Mouse (Mus musculus) kidney, postnatal 0 days (tissue): ENCODE measurements around the gene Izumo1r. TPM values are rescaled to one million over a fixed set of nuclear protein-coding genes. Genes with fewer than 3 reads are reported as not detected.

Source experiments
- ATAC-seq: fragments of 200-750 bp; cut with Nextera tagmentation; replicated peaks from 2 replicates; pipeline ENCODE4 v1.8.0; 2017; ENCODE audit warnings: low read depth, moderate number of reproducible peaks, moderate TSS enrichment, moderate library complexity; ENCODE audit not compliant: low FRiP score
- DNase-seq: peaks from one replicate; pipeline ENCODE4 v3.0.0-alpha.2; 2016; ENCODE audit warnings: low spot score
- H3K27ac ChIP-seq: fragments of 300-500 bp; sonication (generic); 2 replicates; pipeline ENCODE4 v1.5.1; 2014; ENCODE audit warnings: mild to moderate bottlenecking
- H3K27me3 ChIP-seq: fragments of 300-500 bp; sonication (generic); 2 replicates; pipeline ENCODE4 v1.6.1; 2014; ENCODE audit warnings: low read length, mixed read lengths; ENCODE audit not compliant: insufficient read depth
- H3K36me3 ChIP-seq: fragments of 300-500 bp; sonication (generic); 2 replicates; pipeline ENCODE4 v1.6.1; 2014; ENCODE audit warnings: low read length, mixed read lengths; ENCODE audit not compliant: insufficient read depth
- H3K4me1 ChIP-seq: fragments of 300-500 bp; sonication (generic); replicated peaks from 2 replicates; pipeline ENCODE4 v1.6.1; 2014; ENCODE audit warnings: antibody characterized with exemption, low read length, mixed read lengths; ENCODE audit not compliant: insufficient read depth
- H3K4me2 ChIP-seq: fragments of 300-500 bp; sonication (generic); 2 replicates; pipeline ENCODE4 v1.6.1; 2014; ENCODE audit warnings: mild to moderate bottlenecking, low read length, moderate library complexity, mixed read lengths
- H3K4me3 ChIP-seq: fragments of 300-500 bp; sonication (generic); replicated peaks from 2 replicates; pipeline ENCODE4 v1.5.1; 2014; ENCODE audit warnings: low read depth, low read length
- H3K9ac ChIP-seq: fragments of 300-500 bp; sonication (generic); 2 replicates; pipeline ENCODE4 v1.6.1; 2014; ENCODE audit warnings: low read depth, low read length
- H3K9me3 ChIP-seq: fragments of 300-500 bp; sonication (generic); replicated peaks from 2 replicates; pipeline ENCODE4 v1.6.1; 2016; ENCODE audit warnings: low read length, inconsistent platforms, mixed read lengths
- CTCF ChIP-seq: IDR thresholded peaks from 2 replicates; pipeline ENCODE4 v1.5.1; 2016; ENCODE audit warnings: antibody characterized with exemption, low read depth, mild to moderate bottlenecking, moderate library complexity
- WGBS: fragments of 180-500 bp; shearing (Covaris S2); extraction: QIAGEN DNeasy Blood & Tissue Kit; methylation state at CpG from one replicate; pipeline ENCODE4 v1.1.7; 2014; 5-methylcytosine and 5-hydroxymethylcytosine counted together
- polyA plus RNA-seq: library from polyadenylated mRNA; unstranded; fragments of >200 nt; fragmentation: Nextera tagmentation; extraction: Ambion mirVana; gene quantifications from 2 replicates; pipeline ENCODE4 v1.2.1, GENCODE M21; 2015

Izumo1r gene
- polyA plus RNA-seq, 1 experiment from 2014 or later, result 0.20 TPM

- ATAC-seq (peak; percentile 22; the same call in 1 of the 2 replicates), DNase-seq (no peak)
- no peaks in the 10 kb centered on the region for H3K27me3 ChIP-seq
- 0 out of 2 replicates have a peak, but pooled peaks cover 2% of the 10 kb centered on the region for H3K4me1 ChIP-seq
- no peak overlapping the region for H3K9ac ChIP-seq
- H3K4me3 ChIP-seq, result no peak overlapping the region
- 55% methylated on average over 7 of the region's 7 CpGs for WGBS
- H3K9me3 ChIP-seq, result no peaks in the 10 kb centered on the region
- no peak overlapping the region for H3K27ac ChIP-seq
- H3K4me2 ChIP-seq, result no peak overlapping the region
- TF ChIP-seq CTCF, result no peak
- no peaks in the 10 kb centered on the region for H3K36me3 ChIP-seq
Measured at GRCm38 (mm10) chr9:14901757-14902156, 2.0 kb downstream of the Izumo1r start.

DNA sequence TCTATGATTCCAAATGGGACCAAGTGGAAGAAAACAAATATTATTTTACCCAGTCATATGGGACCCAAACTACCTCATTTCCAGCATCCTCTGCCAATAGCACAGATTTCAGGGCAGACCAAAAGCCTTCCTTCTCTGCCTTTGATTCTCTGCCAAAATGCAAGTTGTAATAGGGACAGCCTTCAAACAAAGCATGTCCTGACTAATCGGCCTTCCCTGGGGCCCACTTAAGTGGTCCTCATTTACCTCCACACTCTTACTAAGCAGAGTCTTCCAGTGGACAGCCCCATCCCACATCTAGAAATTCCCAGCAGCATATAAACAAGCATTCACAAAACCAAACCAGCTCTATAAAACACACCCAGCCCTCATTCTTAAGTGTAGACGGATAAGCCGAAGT lies 6.6 kb downstream of the Izumo1r start:
- no peak for ATAC-seq
- Histone ChIP-seq H3K4me1 (no peaks in the 10 kb centered on the region), H3K36me3 (no peaks in the 10 kb centered on the region), H3K9ac (no peak overlapping the region), H3K4me2 (no peak overlapping the region), H3K27ac (no peak overlapping the region), H3K27me3 (no peaks in the 10 kb centered on the region), H3K9me3 (no peaks in the 10 kb centered on the region), H3K4me3 (no peak overlapping the region)
- DNase-seq, result no peak
- no peak for TF ChIP-seq CTCF
- WGBS, result 71% methylated on average over 3 of the region's 3 CpGs

DNA sequence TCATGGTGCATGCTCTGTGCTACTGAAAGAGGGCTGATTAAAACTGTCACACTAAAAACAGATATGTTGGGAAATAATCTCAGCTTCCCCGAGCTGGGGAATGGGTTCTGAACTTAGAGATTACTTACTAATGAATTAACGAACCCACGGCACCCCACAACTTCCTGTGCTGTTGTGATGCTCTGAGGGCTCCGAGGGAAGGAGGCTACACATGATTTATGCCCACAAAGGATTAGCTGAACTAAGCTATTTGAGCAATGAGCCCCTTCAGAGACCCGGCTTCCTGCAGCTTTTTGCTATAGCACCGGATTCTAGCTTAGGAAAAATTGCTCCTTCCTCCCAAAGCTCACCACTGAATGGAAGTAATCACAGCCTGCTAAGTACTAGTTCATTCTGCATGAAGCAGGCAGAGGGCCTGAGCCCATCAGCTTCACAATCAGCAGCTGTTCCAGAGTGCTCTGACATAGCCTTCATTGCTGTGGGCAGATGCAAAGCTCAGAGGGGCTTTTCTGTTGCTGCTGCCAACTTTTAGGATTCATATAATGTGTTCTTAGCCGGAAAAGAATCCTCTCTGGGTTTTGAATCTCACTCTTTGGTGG lies 8.4 kb downstream of the Izumo1r start:
- Histone ChIP-seq H3K27ac (no peak overlapping the region), H3K4me2 (no peak overlapping the region), H3K9me3 (no peaks in the 10 kb centered on the region), H3K36me3 (no peaks in the 10 kb centered on the region), H3K27me3 (no peaks in the 10 kb centered on the region), H3K4me1 (no peaks in the 10 kb centered on the region), H3K9ac (no peak overlapping the region), H3K4me3 (no peak overlapping the region)
- WGBS, result 27% methylated on average over 7 of the region's 7 CpGs
- no peak for TF ChIP-seq CTCF
- DNase-seq (peak; percentile 31), ATAC-seq (no peak)

DNA sequence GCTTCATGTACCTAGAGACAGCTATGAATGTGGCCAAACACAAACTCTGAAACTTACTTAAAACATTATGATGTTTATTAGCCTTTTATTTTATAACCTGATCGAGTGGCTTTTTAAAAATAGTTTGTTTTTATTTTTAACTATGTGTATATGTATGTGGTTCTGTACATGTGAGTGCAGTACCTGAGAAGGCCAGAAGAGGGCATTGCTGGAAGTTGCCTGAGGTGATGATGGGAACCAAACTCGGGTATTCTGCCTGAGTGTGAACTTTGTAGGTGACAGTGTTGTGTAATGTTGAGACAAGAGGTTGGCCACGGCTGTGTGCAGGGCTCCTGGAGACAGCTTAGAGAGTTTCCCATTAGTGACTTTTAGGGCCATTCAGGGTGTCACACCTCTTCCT lies 9.1 kb downstream of the Izumo1r start:
- H3K36me3 ChIP-seq, result no peaks in the 10 kb centered on the region
- 86% methylated on average over 3 of the region's 3 CpGs for WGBS
- peak; percentile 37; the same call in 1 of the 2 replicates for TF ChIP-seq CTCF
- DNase-seq (no peak), ATAC-seq (no peak)
- H3K4me2 ChIP-seq, result no peak overlapping the region
- no peaks in the 10 kb centered on the region for H3K9me3 ChIP-seq
- no peaks in the 10 kb centered on the region for H3K4me1 ChIP-seq
- H3K4me3 ChIP-seq, result no peak overlapping the region
- H3K27me3 ChIP-seq, result no peaks in the 10 kb centered on the region
- no peak overlapping the region for H3K27ac ChIP-seq
- H3K9ac ChIP-seq, result no peak overlapping the region

DNA sequence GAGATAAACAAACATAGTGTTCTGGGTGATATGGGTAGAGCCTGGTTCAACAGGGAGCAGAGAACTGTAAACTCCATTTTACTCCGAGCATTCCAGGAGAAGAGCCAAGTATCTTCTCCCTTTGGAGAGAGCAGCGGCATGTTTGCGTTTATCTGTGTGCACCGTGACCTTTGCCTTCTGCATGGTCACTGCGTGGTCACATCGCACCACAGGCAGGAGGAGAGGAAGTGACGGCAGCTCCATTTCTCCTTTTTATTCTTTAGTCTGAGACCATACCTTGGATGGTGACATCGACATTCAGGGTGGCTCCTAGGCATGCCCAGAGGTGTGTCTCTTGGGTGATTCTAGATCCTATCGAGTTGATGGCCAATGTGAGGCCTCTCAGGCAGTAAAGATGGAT lies 10.4 kb downstream of the Izumo1r start:
- Histone ChIP-seq H3K36me3 (no peaks in the 10 kb centered on the region), H3K27ac (no peak overlapping the region), H3K9me3 (no peaks in the 10 kb centered on the region), H3K9ac (no peak overlapping the region), H3K4me3 (no peak overlapping the region), H3K4me2 (no peak overlapping the region), H3K27me3 (no peaks in the 10 kb centered on the region), H3K4me1 (no peaks in the 10 kb centered on the region)
- TF ChIP-seq CTCF, result no peak
- ATAC-seq, result no peak
- 82% methylated on average over 9 of the region's 9 CpGs for WGBS
- no peak for DNase-seq

- TF ChIP-seq CTCF, result no peak
- no peak for ATAC-seq
- Histone ChIP-seq H3K36me3 (no peaks in the 10 kb centered on the region), H3K9ac (no peak overlapping the region), H3K27me3 (no peaks in the 10 kb centered on the region), H3K27ac (no peak overlapping the region), H3K9me3 (no peaks in the 10 kb centered on the region), H3K4me2 (no peak overlapping the region), H3K4me3 (no peak overlapping the region), H3K4me1 (no peaks in the 10 kb centered on the region)
- 88% methylated on average over 5 of the region's 5 CpGs for WGBS
- no peak for DNase-seq
Measured at GRCm38 (mm10) chr9:14891891-14892290, 11.9 kb downstream of the Izumo1r start.

- no peak overlapping the region for H3K4me3 ChIP-seq
- DNase-seq, result no peak
- ATAC-seq, result no peak
- no peak overlapping the region for H3K4me2 ChIP-seq
- 72% methylated on average over 3 of the region's 3 CpGs for WGBS
- no peaks in the 10 kb centered on the region for H3K27me3 ChIP-seq
- H3K4me1 ChIP-seq, result no peaks in the 10 kb centered on the region
- no peak overlapping the region for H3K9ac ChIP-seq
- H3K27ac ChIP-seq, result no peak overlapping the region
- H3K36me3 ChIP-seq, result no peaks in the 10 kb centered on the region
- H3K9me3 ChIP-seq, result no peaks in the 10 kb centered on the region
- TF ChIP-seq CTCF, result no peak
Measured at GRCm38 (mm10) chr9:14890699-14891098, 13.1 kb downstream of the Izumo1r start.
